Mouse (Mus musculus) liver, adult 2 months (tissue): ENCODE results near the gene Gas6. TPM values are rescaled to one million over a fixed set of nuclear protein-coding genes. Genes with fewer than 3 reads are reported as not detected.

Experiments used
- DNase-seq: peaks from one replicate; pipeline ENCODE4 v3.0.0-alpha.2; 2011; ENCODE audit warnings: low read depth, low spot score; ENCODE audit errors: extremely low read depth
- H3K27ac ChIP-seq: fragments of 200-500 bp; replicated peaks from 2 replicates; pipeline ENCODE4 v1.5.1; 2012; ENCODE audit warnings: low read depth, mild to moderate bottlenecking, control low read depth, inconsistent platforms, low read length; ENCODE audit not compliant: insufficient read depth
- H3K27me3 ChIP-seq: fragments of 200-500 bp; 2 replicates; pipeline ENCODE4 v1.6.1; 2012; ENCODE audit warnings: mild to moderate bottlenecking, moderate library complexity, low read length, inconsistent platforms; ENCODE audit not compliant: control insufficient read depth, insufficient read depth
- H3K36me3 ChIP-seq: fragments of 200-500 bp; 2 replicates; pipeline ENCODE4 v1.6.1; 2012; ENCODE audit warnings: low read length, inconsistent platforms; ENCODE audit not compliant: control insufficient read depth, insufficient read depth
- H3K4me1 ChIP-seq: fragments of 200-500 bp; 2 replicates; pipeline ENCODE4 v1.6.1; 2011; ENCODE audit warnings: low read length; ENCODE audit not compliant: control insufficient read depth, insufficient read depth
- H3K4me3 ChIP-seq: fragments of 200-500 bp; 2 replicates; pipeline ENCODE4 v1.5.1; 2011; ENCODE audit warnings: low read depth, mild to moderate bottlenecking, control low read depth, low read length, moderate library complexity; ENCODE audit not compliant: insufficient read depth
- H3K79me2 ChIP-seq: fragments of 200-500 bp; 2 replicates; pipeline ENCODE4 v1.6.1; 2012; ENCODE audit warnings: inconsistent platforms, mild to moderate bottlenecking, low read length, moderate library complexity; ENCODE audit not compliant: control insufficient read depth, insufficient read depth
- H3K9ac ChIP-seq: fragments of 200-500 bp; 2 replicates; pipeline ENCODE4 v1.6.1; 2012; ENCODE audit warnings: low read depth, mild to moderate bottlenecking, control low read depth, inconsistent platforms, low read length
- CTCF ChIP-seq: fragments of 200-500 bp; IDR thresholded peaks from 2 replicates; pipeline ENCODE4 v1.5.1; 2011; ENCODE audit warnings: low read depth, low read length, control low read depth
- POLR2A ChIP-seq: fragments of 200-500 bp; IDR thresholded peaks from 2 replicates; pipeline ENCODE4 v1.6.1; 2011; ENCODE audit warnings: low read length, control low read depth; ENCODE audit not compliant: insufficient read depth; ENCODE audit errors: extremely low read depth
- WGBS: fragments of 180-500 bp; shearing (Covaris S2); methylation state at CpG from one replicate; pipeline ENCODE4 v1.1.7; 2018; 5-methylcytosine and 5-hydroxymethylcytosine counted together
- polyA plus RNA-seq: library from polyadenylated mRNA; depleted of rRNA; stranded (reverse); fragments of >200 nt; gene quantifications from 2 replicates; pipeline ENCODE4 v1.2.3, GENCODE M21; 2012
- total RNA-seq: library from RNA; depleted of rRNA; stranded (reverse); fragments of >200 nt; gene quantifications from 2 replicates; pipeline ENCODE4 v1.2.3, GENCODE M21; 2014

Gene Gas6
- total and polyA plus RNA-seq, 2 experiments: 25.5 to 36.6 TPM

DNA sequence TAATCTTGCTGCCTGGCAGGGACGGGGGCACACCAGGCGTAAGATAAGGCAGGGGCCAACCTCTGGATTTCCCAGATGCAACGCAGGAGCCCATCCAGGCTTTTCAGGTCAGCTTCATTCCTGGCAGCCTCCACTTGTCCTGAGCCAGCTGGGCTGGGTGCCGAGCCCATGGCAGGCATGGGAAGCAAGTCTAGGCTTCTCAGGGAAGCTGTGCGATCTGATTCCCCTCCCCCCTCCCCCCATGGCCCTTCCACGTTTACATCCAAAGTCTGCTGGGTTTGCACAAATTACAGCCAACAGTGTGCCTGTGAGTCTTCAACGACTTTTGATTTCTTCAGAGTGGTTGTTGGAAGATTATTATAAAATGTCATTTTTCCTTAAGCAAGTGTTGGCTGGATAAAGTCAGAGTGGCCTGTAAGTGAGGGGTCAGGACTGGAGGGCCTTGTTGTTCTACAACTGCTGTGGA lies 13.2 kb downstream of the Gas6 start:
- H3K79me2 ChIP-seq: no peaks in the 10 kb centered on the region
- H3K4me3 ChIP-seq: no peak overlapping the region
- H3K4me1 ChIP-seq: peaks cover 23% of the 10 kb centered on the region
- peak; percentile 87 for DNase-seq
- no peak for TF ChIP-seq POLR2A
- TF ChIP-seq CTCF: no peak
- no peaks in the 10 kb centered on the region for H3K36me3 ChIP-seq
- 11% methylated on average over 7 of the region's 7 CpGs for WGBS
- peak overlapping the region; percentile 89 for H3K27ac ChIP-seq
- no peak overlapping the region for H3K9ac ChIP-seq
- H3K27me3 ChIP-seq: no peaks in the 10 kb centered on the region

- Histone ChIP-seq H3K27me3 (no peaks in the 10 kb centered on the region), H3K4me1 (peaks cover 18% of the 10 kb centered on the region), H3K4me3 (no peak overlapping the region), H3K79me2 (no peaks in the 10 kb centered on the region), H3K9ac (no peak overlapping the region), H3K36me3 (no peaks in the 10 kb centered on the region), H3K27ac (no peak overlapping the region)
- WGBS: 80% methylated on average over 9 of the region's 9 CpGs
- no peak for TF ChIP-seq POLR2A
- TF ChIP-seq CTCF: peak; percentile 28; the same call in 1 of the 2 replicates
- DNase-seq: no peak
These were observed 18.4 kb downstream of the Gas6 start for GRCm38 (mm10) chr8:13475892-13476291.

DNA sequence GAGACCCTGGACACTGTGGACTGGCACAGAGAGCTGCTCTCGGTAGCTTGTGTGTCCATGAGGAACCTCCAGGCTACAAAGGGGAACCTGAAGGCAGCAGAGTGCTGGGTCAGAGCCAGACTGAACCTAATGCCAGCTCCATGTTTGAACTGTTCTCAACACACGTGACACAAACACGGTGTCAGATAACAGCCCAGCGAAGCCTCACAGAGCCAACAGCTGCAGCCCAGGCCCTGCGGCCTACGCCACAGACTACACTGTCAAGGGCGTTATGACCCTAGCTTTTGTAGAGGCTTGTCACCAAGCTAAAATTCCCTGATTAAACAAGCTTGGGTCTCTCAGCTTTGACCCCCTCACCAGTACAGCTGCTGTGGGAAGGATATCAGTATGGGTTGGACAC lies 22.0 kb downstream of the Gas6 start:
- H3K9ac ChIP-seq: no peak overlapping the region
- no peaks in the 10 kb centered on the region for H3K27me3 ChIP-seq
- 30% methylated on average over 7 of the region's 7 CpGs for WGBS
- no peak overlapping the region for H3K4me3 ChIP-seq
- peaks cover 17% of the 10 kb centered on the region for H3K4me1 ChIP-seq
- TF ChIP-seq POLR2A (no peak), CTCF (no peak)
- peak; percentile 97 for DNase-seq
- peak overlapping the region; percentile 36; the same call in 1 of the 2 replicates for H3K27ac ChIP-seq
- no peaks in the 10 kb centered on the region for H3K79me2 ChIP-seq
- no peaks in the 10 kb centered on the region; the same call in 1 of the 2 replicates for H3K36me3 ChIP-seq

GRCm38 (mm10) chr8:13471484-13471883 lies 22.8 kb downstream of the Gas6 start:
- Histone ChIP-seq H3K4me3 (no peak overlapping the region), H3K27me3 (no peaks in the 10 kb centered on the region), H3K27ac (no peak overlapping the region), H3K79me2 (no peaks in the 10 kb centered on the region), H3K9ac (no peak overlapping the region), H3K36me3 (no peaks in the 10 kb centered on the region; the same call in 1 of the 2 replicates), H3K4me1 (peaks cover 17% of the 10 kb centered on the region)
- TF ChIP-seq CTCF (no peak), POLR2A (no peak)
- WGBS: 47% methylated on average over 11 of the region's 11 CpGs
- DNase-seq: no peak

DNA sequence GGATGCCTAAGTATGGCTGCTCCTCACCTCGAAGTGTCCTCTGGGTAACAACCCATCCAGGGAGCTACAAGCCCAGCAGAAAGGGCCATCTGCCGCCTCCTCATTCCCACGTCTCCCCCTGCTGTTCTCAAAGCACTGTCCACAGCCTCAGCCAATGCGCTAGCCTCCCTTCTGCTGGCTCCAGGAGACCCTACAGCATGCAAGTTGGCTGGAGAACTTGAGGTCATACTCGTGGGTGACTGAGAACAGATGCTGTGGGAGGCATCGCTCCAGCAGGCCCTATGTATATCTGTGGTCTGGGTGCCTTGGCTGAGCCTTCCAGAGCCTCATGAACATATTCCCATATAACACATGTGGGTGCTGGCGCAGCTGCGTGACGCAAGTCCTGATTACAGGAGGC lies 25.6 kb downstream of the Gas6 start:
- no peak overlapping the region for H3K9ac ChIP-seq
- no peaks in the 10 kb centered on the region for H3K27me3 ChIP-seq
- peaks cover 17% of the 10 kb centered on the region for H3K4me1 ChIP-seq
- H3K27ac ChIP-seq: no peak overlapping the region
- TF ChIP-seq POLR2A: no peak
- no peak for TF ChIP-seq CTCF
- H3K4me3 ChIP-seq: no peak overlapping the region
- WGBS: 91% methylated on average over 9 of the region's 9 CpGs
- H3K79me2 ChIP-seq: no peaks in the 10 kb centered on the region
- DNase-seq: no peak
- no peaks in the 10 kb centered on the region; the same call in 1 of the 2 replicates for H3K36me3 ChIP-seq

GRCm38 (mm10) chr8:13466989-13467388 lies 27.3 kb downstream of the Gas6 start:
- Histone ChIP-seq H3K4me3 (no peak overlapping the region), H3K4me1 (peaks cover 13% of the 10 kb centered on the region), H3K36me3 (no peaks in the 10 kb centered on the region; the same call in 1 of the 2 replicates), H3K79me2 (no peaks in the 10 kb centered on the region), H3K27me3 (no peaks in the 10 kb centered on the region), H3K27ac (no peak overlapping the region), H3K9ac (no peak overlapping the region)
- 63% methylated on average over 5 of the region's 5 CpGs for WGBS
- peak; percentile 29 for DNase-seq
- TF ChIP-seq CTCF (peak; percentile 84), POLR2A (no peak)
